Mouse (Mus musculus): ENCODE results near the gene Dpm1.
A peak's percentile ranks its signal among the peaks of the same experiment; 100 is the strongest.

- TF ChIP-seq POLR2A (IDR thresholded peaks at IDR 0.05; ENCODE audit: insufficient read depth, low read length), result no peak
- TF ChIP-seq CTCF (IDR thresholded peaks at IDR 0.05; ENCODE audit: low read depth, low read length), result peak; percentile 88
These were observed 19.9 kb upstream of the Dpm1 start for GRCm38 (mm10) chr2:168250270-168250669.
